Mouse (Mus musculus) midbrain, embryonic 11.5 days (tissue): ENCODE data around the gene Eno1. TPM values are rescaled to one million over a fixed set of nuclear protein-coding genes. Genes with fewer than 3 reads are reported as not detected.
"Not testable (repeated sequence)": the region's sequence is repeated elsewhere in the genome, so short reads cannot be mapped to it uniquely, and the experiment has no call there.

ENCODE experiments used
- ATAC-seq: fragments of 200-750 bp; cut with Nextera tagmentation; 2 replicates; pipeline ENCODE4 v1.8.0; 2017; ENCODE audit warnings: moderate TSS enrichment, moderate library complexity; ENCODE audit not compliant: low FRiP score
- DNase-seq: peaks from one replicate; pipeline ENCODE4 v3.0.0; 2015; ENCODE audit warnings: low spot score; ENCODE audit errors: missing footprints
- H3K27ac ChIP-seq: fragments of 300-500 bp; sonication (generic); 2 replicates; pipeline ENCODE4 v1.5.1; 2014; ENCODE audit warnings: low read depth, low read length
- H3K27me3 ChIP-seq: fragments of 300-500 bp; sonication (generic); 2 replicates; pipeline ENCODE4 v1.6.1; 2014; ENCODE audit warnings: mild to moderate bottlenecking, low read length, moderate library complexity, mixed read lengths; ENCODE audit not compliant: control insufficient read depth, insufficient read depth
- H3K36me3 ChIP-seq: fragments of 300-500 bp; sonication (generic); 2 replicates; pipeline ENCODE4 v1.6.1; 2014; ENCODE audit warnings: mild to moderate bottlenecking, low read length, moderate library complexity, mixed read lengths; ENCODE audit not compliant: control insufficient read depth, insufficient read depth
- H3K4me1 ChIP-seq: fragments of 300-500 bp; sonication (generic); 2 replicates; pipeline ENCODE4 v1.6.1; 2014; ENCODE audit warnings: low read length; ENCODE audit not compliant: control insufficient read depth, insufficient read depth
- H3K4me2 ChIP-seq: fragments of 300-500 bp; sonication (generic); 2 replicates; pipeline ENCODE4 v1.6.1; 2014; ENCODE audit warnings: mild to moderate bottlenecking, moderate library complexity
- H3K4me3 ChIP-seq: fragments of 300-500 bp; sonication (generic); 2 replicates; pipeline ENCODE4 v1.5.1; 2014; ENCODE audit warnings: low read depth, low read length
- H3K9ac ChIP-seq: fragments of 300-500 bp; sonication (generic); 2 replicates; pipeline ENCODE4 v1.6.1; 2014; ENCODE audit warnings: low read length
- H3K9me3 ChIP-seq: fragments of 300-500 bp; sonication (generic); 2 replicates; pipeline ENCODE4 v1.6.1; 2016; ENCODE audit warnings: low read length; ENCODE audit not compliant: control insufficient read depth
- WGBS: fragments of 180-500 bp; shearing (Covaris S2); extraction: QIAGEN DNeasy Blood & Tissue Kit; methylation state at CpG from one replicate; pipeline ENCODE4 v1.1.7; 2014; 5-methylcytosine and 5-hydroxymethylcytosine counted together
- polyA plus RNA-seq: library from polyadenylated mRNA; unstranded; fragments of >200 nt; fragmentation: Nextera tagmentation; extraction: Ambion mirVana; gene quantifications from 2 replicates; pipeline ENCODE4 v1.2.1, GENCODE M21; 2014

Eno1 gene
- polyA plus RNA-seq, 1 experiment from 2014 or later: 1,518 TPM

- H3K36me3 ChIP-seq: no peaks in the 10 kb centered on the region
- peak within 1 kb of the TSS; percentile 85 for H3K9ac ChIP-seq
- WGBS: under 1% methylated on average over 60 of the region's 60 CpGs
- ATAC-seq (peak; percentile 98), DNase-seq (peak; percentile 100)
- H3K9me3 ChIP-seq: no peaks in the 10 kb centered on the region
- H3K4me2 ChIP-seq: peak within 1 kb of the TSS; percentile 73
- peaks cover 13% of the 10 kb centered on the region for H3K4me1 ChIP-seq
- H3K27me3 ChIP-seq: no peaks in the 10 kb centered on the region
- H3K27ac ChIP-seq: peak within 1 kb of the TSS; percentile 97
- H3K4me3 ChIP-seq: peak within 1 kb of the TSS; percentile 75
Observed at GRCm38 (mm10) chr4:150281018-150281761, 44.7 kb downstream of the Eno1 start, which contains the start of gene Rere. TSS of gene Rere (plus strand) at chr4:150281646.

- H3K4me1 ChIP-seq: peaks cover 13% of the 10 kb centered on the region
- DNase-seq: peak; percentile 95
- no peaks in the 10 kb centered on the region for H3K9me3 ChIP-seq
- H3K27ac ChIP-seq: peak overlapping the region; percentile 75
- WGBS: under 1% methylated on average over 48 of the region's 50 CpGs
- H3K36me3 ChIP-seq: no peaks in the 10 kb centered on the region
- peak overlapping the region; percentile 75 for H3K4me3 ChIP-seq
- peak overlapping the region; percentile 85 for H3K9ac ChIP-seq
- peak overlapping the region; percentile 73 for H3K4me2 ChIP-seq
- H3K27me3 ChIP-seq: no peaks in the 10 kb centered on the region
- peak; percentile 38 for ATAC-seq
Observed at GRCm38 (mm10) chr4:150281891-150282630, 45.5 kb downstream of the Eno1 start.

GRCm38 (mm10) chr4:150282631-150283334, 46.3 kb downstream of the Eno1 start:
- ATAC-seq: no peak
- Histone ChIP-seq H3K36me3 (no peaks in the 10 kb centered on the region), H3K4me1 (peaks cover 13% of the 10 kb centered on the region), H3K27ac (peak overlapping the region; percentile 83), H3K9ac (peak overlapping the region; percentile 85), H3K27me3 (no peaks in the 10 kb centered on the region), H3K9me3 (no peaks in the 10 kb centered on the region), H3K4me3 (peak overlapping the region; percentile 75), H3K4me2 (peak overlapping the region; percentile 73)
- no peak for DNase-seq
- WGBS: 6% methylated on average over 5 of the region's 5 CpGs

DNA sequence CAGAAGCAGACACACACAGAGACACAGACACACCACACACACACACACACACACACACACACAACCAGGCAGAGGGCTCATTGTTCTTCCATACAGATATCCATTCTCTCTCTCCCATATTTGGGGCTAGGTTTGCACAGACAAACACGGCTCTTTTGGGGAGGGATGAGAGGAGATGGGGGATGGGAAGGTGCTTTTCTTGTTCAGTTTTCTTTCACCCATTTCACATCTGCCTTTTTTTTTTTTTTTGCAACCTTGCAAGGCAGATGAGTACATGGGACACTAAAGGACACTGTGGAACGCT, 46.8 kb downstream of the Eno1 start:
- ATAC-seq (no peak), DNase-seq (peak; percentile 92)
- H3K36me3 ChIP-seq: no peaks in the 10 kb centered on the region
- no peaks in the 10 kb centered on the region for H3K27me3 ChIP-seq
- WGBS: 6% methylated on average over 2 of the region's 2 CpGs
- H3K4me3 ChIP-seq: peak overlapping the region; percentile 75
- no peaks in the 10 kb centered on the region for H3K9me3 ChIP-seq
- H3K9ac ChIP-seq: peak overlapping the region; percentile 85
- H3K27ac ChIP-seq: peak overlapping the region; percentile 83
- peak overlapping the region; percentile 73 for H3K4me2 ChIP-seq
- H3K4me1 ChIP-seq: peaks cover 13% of the 10 kb centered on the region

DNA sequence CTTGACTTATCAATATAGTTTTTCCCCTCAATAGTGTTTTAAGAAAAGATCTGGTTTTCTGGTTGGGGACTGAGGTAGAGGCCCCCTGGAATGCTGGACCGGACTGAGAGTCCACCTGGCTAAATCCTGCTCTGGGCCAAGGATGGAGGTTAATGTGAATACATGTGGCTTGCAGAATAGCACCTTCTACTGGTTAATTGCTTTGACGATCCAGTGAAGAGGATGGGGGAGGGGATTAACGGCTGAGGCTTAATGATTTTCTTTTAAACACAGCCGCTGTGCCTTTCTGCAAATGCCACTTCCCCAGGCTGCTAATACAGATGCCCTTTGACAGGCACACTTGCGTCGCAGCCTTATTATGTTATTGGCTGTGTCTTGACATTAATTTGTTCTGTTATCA, 47.5 kb downstream of the Eno1 start:
- Histone ChIP-seq H3K9me3 (no peaks in the 10 kb centered on the region), H3K4me2 (peak overlapping the region; percentile 73), H3K27ac (no peak overlapping the region), H3K36me3 (no peaks in the 10 kb centered on the region), H3K4me3 (peak overlapping the region; percentile 75), H3K27me3 (no peaks in the 10 kb centered on the region), H3K4me1 (peaks cover 13% of the 10 kb centered on the region), H3K9ac (peak overlapping the region; percentile 85; the same call in 1 of the 2 replicates)
- ATAC-seq (no peak), DNase-seq (peak; percentile 94)
- WGBS: 6% methylated on average over 6 of the region's 6 CpGs

GRCm38 (mm10) chr4:150286980-150287379, 50.5 kb downstream of the Eno1 start:
- no peak overlapping the region for H3K4me3 ChIP-seq
- H3K9me3 ChIP-seq: no peaks in the 10 kb centered on the region
- ATAC-seq: no peak
- 95% methylated on average over 8 of the region's 8 CpGs for WGBS
- peak; percentile 78 for DNase-seq
- H3K9ac ChIP-seq: no peak overlapping the region
- H3K36me3 ChIP-seq: 0 out of 2 replicates have a peak, but pooled peaks cover 7% of the 10 kb centered on the region
- H3K27me3 ChIP-seq: no peaks in the 10 kb centered on the region
- no peak overlapping the region for H3K27ac ChIP-seq
- no peak overlapping the region for H3K4me2 ChIP-seq
- peaks cover 9% of the 10 kb centered on the region for H3K4me1 ChIP-seq

DNA sequence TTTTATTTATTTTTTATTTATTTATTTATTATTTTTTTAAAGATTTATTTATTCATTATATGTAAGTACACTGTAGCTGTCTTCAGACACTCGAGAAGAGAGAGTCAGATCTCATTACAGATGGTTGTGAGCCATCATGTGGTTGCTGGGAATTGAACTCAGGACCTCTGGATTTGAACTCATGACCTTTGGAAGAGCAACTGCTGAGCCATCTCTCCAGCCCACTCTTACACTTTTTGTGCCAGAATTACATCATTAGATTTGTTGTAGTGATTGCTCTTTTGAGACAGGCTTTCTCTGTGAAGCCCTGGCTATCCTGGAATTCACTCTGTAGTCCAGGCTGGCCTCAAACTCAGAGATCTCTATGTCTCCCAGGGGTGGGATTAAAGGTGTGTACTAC, 50.9 kb downstream of the Eno1 start:
- H3K9ac ChIP-seq, H3K36me3 ChIP-seq, ATAC-seq, H3K27ac ChIP-seq, H3K27me3 ChIP-seq, H3K4me1 ChIP-seq, H3K9me3 ChIP-seq, H3K4me2 ChIP-seq, H3K4me3 ChIP-seq: not testable (repeated sequence)
- DNase-seq: peak; percentile 53
- 97% methylated on average over 1 of the region's 1 CpGs for WGBS

- 0 out of 2 replicates have a peak, but pooled peaks cover 7% of the 10 kb centered on the region for H3K36me3 ChIP-seq
- no peaks in the 10 kb centered on the region for H3K27me3 ChIP-seq
- peak; percentile 10 for DNase-seq
- H3K4me2 ChIP-seq: no peak overlapping the region
- no peak overlapping the region for H3K27ac ChIP-seq
- no peak overlapping the region for H3K4me3 ChIP-seq
- no peaks in the 10 kb centered on the region for H3K9me3 ChIP-seq
- no peak overlapping the region for H3K9ac ChIP-seq
- no peak for ATAC-seq
- WGBS: 91% methylated on average over 3 of the region's 3 CpGs
- no peaks in the 10 kb centered on the region for H3K4me1 ChIP-seq
Observed at GRCm38 (mm10) chr4:150291900-150292299, 55.4 kb downstream of the Eno1 start.
